Mouse (Mus musculus): ENCODE measurements around the gene Magi2.
"Not testable (repeated sequence)": the region's sequence is repeated elsewhere in the genome, so short reads cannot be mapped to it uniquely, and the experiment has no call there.

Gene Magi2

GRCm38 (mm10) chr5:20702480-20703303 lies 1475.9 kb downstream of the Magi2 start:
- DNase-seq (ENCODE audit: low read depth, low spot score) = no peak

DNA sequence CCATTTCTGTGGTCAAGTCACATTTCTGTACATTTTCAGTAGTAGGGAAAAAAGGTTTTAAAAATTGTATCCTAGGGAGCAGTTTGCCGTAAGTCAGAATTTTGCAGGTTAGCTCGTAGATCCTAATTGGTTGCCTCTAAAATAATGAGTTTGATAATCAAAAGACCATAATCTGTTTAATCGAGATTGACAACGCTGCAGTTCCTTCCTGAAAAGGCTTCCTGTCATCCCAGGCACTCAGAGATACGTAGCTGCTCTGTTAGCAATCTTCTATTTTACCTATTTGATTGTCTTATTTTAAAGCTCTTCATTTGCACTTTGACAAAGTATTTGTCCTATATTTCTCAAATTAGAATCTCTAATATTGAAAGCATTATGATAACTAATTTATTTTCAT lies 1476.5 kb downstream of the Magi2 start:
- no peak for DNase-seq (ENCODE audit: low read depth, low spot score)

GRCm38 (mm10) chr5:20703971-20704575 lies 1477.2 kb downstream of the Magi2 start:
- DNase-seq (ENCODE audit: low read depth, low spot score) = no peak

DNA sequence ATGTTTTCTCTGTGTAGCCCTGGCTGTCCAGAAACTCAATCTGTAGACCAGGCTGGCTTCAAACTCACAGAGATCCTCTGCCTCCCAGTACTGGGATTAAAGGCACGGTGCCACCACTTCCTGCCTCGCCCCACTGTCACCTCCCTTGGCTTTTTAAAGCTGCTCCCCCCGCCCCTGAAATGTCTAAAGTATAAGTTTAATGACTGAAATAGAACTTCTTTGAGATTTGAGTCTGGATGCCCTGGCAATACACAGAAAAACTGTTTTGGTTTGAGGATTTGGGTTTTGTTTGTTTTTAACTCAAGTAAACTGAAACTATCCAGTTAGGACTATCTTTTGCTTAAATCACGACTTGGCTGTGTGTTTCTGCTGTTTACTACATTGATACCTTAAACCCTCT lies 1478.0 kb downstream of the Magi2 start:
- no peak for DNase-seq (ENCODE audit: low read depth, low spot score)

DNA sequence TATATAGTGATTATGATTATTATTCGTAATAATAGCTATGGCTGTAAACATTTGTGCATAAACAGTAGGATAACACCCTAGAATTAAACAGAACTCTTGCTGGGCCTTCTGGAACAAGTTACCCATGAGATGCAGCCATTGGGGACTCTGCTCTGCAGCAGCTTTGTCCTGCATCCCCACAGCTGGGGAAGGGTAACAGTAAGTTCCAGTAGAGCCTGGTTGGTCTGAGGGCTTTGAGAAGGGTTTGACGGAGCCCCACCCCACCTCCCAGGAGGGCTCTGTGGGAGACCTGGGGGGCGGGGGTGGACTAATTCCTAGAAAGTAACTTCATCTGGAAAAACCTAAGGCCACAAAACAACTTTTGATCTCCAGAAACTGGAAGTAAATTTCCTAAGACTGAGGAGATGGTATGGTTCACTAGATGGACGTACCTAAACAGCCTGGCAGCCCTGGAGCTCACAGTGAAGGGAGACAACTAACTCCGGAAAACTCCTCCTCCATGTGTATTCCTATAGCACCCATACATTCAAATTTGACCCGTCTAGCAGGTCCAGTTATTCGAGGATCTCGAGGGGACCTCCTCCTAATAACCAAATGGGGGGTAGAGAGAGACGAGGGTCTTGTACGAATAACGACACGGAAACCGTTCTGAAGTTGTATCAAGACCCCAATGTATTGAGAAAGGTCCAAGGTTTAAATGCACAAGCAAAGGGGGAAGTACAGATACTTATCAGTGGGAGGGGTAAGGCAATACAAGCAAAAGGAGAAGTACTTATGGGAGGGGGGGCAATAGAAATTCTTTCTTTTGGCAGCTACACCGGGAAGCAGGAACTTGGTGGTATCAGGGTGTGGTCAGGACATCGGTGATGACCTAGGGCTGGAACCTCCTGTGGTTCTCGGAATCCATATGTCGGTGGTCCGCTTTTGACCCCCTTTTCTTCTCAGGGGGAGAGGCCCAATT lies 1479.8 kb downstream of the Magi2 start:
- not testable (repeated sequence) for DNase-seq (ENCODE audit: low read depth, low spot score)

DNA sequence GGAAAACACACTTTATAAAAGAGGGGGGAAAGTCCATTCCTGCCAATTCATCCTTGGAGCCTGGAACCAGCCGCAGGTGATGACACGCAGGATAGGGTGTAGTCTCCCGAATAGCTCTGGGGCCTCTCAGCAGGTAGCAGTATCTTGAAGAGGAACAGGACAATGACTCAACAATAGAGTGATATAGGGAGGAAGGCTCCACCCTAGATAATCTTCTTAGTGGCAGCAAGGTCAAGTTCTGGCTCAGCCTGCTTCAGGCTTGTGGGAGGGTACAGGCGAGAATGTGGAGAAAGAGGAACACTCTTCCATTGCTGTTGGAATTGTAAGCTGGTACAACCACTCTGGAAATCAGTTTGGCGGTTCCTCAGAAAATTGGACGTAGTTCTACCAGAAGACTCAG lies 1484.0 kb downstream of the Magi2 start:
- DNase-seq (ENCODE audit: low read depth, low spot score) = not testable (repeated sequence)

- not testable (repeated sequence) for DNase-seq (ENCODE audit: low read depth, low spot score)
Observed at GRCm38 (mm10) chr5:20714619-20715018, 1487.8 kb downstream of the Magi2 start.

- not testable (repeated sequence) for DNase-seq (ENCODE audit: low read depth, low spot score)
Observed at GRCm38 (mm10) chr5:20715980-20716379, 1489.1 kb downstream of the Magi2 start.

DNA sequence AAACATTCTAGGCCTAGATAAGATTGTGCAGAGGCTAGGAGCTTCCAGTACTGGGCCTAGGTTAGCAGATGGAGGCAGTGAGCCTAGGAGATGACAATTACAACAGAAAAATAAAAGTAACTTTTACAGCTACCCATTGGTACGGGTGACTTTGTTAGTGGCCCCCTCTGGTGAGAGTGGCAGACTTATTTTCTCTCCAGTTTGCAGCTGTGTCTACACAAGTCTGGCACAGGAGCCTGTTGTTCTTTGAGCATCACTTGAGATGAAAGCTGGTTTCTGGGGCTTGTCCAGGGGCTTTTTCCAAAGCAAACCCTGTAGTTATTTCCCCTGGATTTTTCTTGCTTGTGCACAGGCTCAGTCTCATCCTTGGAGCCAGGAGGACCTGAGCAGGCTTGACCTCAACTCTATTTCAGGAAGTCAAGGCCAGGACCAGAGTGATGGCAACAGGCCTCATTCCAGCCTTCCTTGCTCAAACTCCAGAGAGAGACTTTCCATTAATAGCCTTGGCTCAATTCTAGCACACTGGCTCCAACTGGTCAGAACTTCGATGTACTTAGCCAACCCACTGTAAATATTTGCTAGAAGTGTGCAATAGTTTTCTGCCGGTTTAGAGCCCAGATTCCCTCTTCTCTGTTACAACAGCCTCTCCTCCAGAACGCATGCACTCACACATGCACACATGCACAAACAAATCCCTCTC lies 1493.5 kb downstream of the Magi2 start:
- DNase-seq (ENCODE audit: low read depth, low spot score) = no peak

GRCm38 (mm10) chr5:20723226-20723625 lies 1496.4 kb downstream of the Magi2 start:
- not testable (repeated sequence) for DNase-seq (ENCODE audit: low read depth, low spot score)

DNA sequence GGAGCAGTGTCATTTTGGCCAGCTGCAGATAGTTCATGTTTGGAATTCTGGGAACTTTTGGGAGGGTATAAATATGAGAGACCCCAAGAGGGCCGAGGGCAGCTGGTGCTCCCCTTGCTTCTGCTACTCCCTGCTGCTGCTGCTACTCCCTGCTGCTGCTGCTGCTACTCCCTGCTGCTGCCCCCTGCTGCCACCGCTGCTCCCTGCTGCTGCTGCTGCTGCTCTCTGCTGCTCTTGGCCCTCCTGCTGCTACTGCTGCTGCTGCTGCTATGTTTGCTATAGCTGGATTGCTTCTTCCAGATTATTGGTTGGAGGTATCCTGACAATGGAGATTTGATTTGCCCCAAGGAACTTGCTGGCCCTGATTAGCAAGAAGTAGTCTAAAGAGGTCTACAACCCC lies 1512.0 kb downstream of the Magi2 start:
- no peak for DNase-seq (ENCODE audit: low read depth, low spot score)

DNA sequence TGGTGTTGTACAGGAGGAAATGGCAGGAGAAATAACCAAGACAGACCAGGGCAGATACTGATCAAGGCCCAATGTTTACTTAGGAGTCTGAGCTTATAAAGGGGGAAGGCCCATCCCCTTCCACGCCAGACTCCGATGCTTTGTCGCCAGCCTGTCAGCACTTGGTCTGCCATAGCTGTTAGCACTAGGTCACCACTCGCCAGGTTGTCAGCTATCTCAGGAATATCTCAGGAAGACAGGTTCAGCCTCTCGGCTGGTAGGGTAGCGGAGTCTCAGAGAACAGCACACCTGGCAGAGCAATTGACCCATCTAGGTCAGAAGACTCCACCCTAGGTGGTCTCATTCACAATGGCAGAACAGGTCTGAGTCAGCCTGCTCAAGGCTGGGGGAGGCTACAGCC lies 1514.4 kb downstream of the Magi2 start:
- no peak for DNase-seq (ENCODE audit: low read depth, low spot score)

DNA sequence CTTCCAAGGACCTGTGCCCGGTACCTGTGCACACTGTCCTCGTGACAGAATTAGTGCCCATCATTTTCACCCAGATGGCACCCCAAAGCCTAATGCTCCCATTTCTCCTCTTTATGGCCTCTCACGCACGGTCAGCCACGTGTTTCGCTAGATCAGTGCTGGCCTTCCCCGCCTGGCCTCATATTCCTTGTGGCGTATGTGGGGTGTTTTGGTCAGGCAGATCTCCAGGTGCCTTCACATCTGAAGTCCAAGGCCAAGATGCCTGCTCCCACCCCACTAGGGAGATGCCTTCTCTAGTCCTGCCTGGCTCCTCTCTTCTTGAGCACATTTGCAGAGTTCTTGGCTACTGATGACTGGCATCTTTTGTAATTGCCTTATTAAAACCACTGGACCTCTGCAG lies 1515.1 kb downstream of the Magi2 start:
- DNase-seq (ENCODE audit: low read depth, low spot score) = no peak

DNA sequence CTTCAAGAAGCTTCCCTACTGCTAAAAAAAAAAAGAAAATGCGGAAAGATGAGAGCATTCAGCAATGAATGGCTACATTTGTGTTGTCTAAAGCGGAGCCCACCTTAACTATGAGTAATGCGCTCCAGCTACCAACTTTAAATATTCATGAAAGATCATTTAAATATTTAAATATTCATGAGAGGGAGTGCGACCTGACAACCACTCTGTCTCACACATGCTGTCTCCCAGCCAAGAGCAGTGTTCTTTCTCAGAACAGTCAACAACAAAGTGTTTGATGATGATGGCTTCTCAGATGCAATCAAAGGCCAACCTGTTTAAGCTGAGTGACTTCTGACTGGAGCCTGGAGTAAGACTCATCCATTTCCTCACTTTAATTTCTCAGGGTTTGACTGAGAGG lies 1521.3 kb downstream of the Magi2 start:
- no peak for DNase-seq (ENCODE audit: low read depth, low spot score)

GRCm38 (mm10) chr5:20748856-20749255 lies 1522.0 kb downstream of the Magi2 start:
- no peak for DNase-seq (ENCODE audit: low read depth, low spot score)

DNA sequence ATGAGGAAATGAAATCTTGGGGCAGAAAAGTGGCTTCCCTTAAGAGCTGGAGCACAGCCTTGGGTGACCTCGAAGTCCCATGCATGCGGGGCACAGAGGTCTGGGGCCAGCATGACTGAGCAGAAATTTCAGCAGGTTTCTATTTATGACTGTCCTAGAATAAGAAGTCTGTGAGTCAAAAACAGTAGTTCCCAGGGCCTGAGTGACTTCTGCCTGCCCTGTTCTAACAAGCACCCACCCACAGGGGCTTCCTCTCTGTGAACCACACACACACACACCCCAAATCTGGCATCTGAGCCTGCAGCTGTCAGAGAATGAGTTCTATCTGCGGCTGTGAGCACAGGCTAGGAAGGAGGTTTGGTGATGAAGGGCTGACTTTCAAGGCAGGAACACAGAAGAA lies 1522.7 kb downstream of the Magi2 start:
- no peak for DNase-seq (ENCODE audit: low read depth, low spot score)

DNA sequence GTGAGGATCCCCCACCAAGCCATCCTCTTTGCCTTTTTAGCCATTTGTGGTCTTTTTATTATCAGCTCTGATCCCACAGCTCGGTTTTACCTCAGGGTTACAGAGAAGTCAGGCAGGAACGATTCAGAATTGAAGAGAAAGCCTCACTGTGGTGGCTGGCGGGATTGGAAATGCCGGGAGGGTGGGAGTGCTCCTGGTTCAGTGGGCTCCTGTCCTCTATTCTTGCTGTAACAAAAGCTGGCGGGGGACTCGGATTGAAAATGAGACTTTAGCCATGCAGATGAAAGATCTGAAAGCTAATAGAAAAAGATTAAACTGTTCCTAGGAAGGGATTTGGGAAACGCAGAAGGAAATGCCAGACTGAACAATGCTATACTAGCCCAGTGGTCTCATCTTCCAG lies 1524.2 kb downstream of the Magi2 start:
- no peak for DNase-seq (ENCODE audit: low read depth, low spot score)

- DNase-seq (ENCODE audit: low read depth, low spot score) = no peak
Observed at GRCm38 (mm10) chr5:20751696-20752095, 1524.9 kb downstream of the Magi2 start.

GRCm38 (mm10) chr5:20753096-20753495 lies 1526.3 kb downstream of the Magi2 start:
- no peak for DNase-seq (ENCODE audit: low read depth, low spot score)

- no peak for DNase-seq (ENCODE audit: low read depth, low spot score)
Observed at GRCm38 (mm10) chr5:20753963-20754362, 1527.1 kb downstream of the Magi2 start.
